Mouse (Mus musculus) lung, adult 2 months (tissue): ENCODE results near the gene Arhgap15.

Source experiments
- CTCF ChIP-seq: fragments of 200-500 bp; IDR thresholded peaks from 2 replicates; pipeline ENCODE4 v1.5.1; 2011; ENCODE audit warnings: mild to moderate bottlenecking, low read length, control low read depth; ENCODE audit not compliant: insufficient read depth
- POLR2A ChIP-seq: fragments of 200-500 bp; IDR thresholded peaks from 2 replicates; pipeline ENCODE4 v1.6.1; 2011; ENCODE audit warnings: low read depth, mild to moderate bottlenecking, control low read depth, low read length, borderline replicate concordance; ENCODE audit errors: extremely low read depth

- TF ChIP-seq POLR2A (no peak), CTCF (no peak)
Measured at GRCm38 (mm10) chr2:44104282-44105197, 355.9 kb downstream of the Arhgap15 start.
